Mouse (Mus musculus) midbrain, embryonic 10.5 days (tissue): ENCODE results near the gene Mapt. TPM values are rescaled to one million over a fixed set of nuclear protein-coding genes. Genes with fewer than 3 reads are reported as not detected.

Experiments
- DNase-seq: peaks from one replicate; pipeline ENCODE4 v3.0.0-alpha.2; 2017; ENCODE audit warnings: low spot score
- H3K27ac ChIP-seq: fragments of 300-500 bp; sonication (generic); replicated peaks from 2 replicates; pipeline ENCODE4 v1.5.1; 2016; ENCODE audit warnings: mild to moderate bottlenecking
- H3K27me3 ChIP-seq: fragments of 300-500 bp; sonication (generic); 2 replicates; pipeline ENCODE4 v1.6.1; 2016; ENCODE audit warnings: low read depth, mild to moderate bottlenecking; ENCODE audit not compliant: poor library complexity, severe bottlenecking
- H3K36me3 ChIP-seq: fragments of 300-500 bp; sonication (generic); 2 replicates; pipeline ENCODE4 v1.6.1; 2016; ENCODE audit warnings: mild to moderate bottlenecking, moderate library complexity
- H3K4me1 ChIP-seq: fragments of 300-500 bp; sonication (generic); 2 replicates; pipeline ENCODE4 v1.6.1; 2016
- H3K4me3 ChIP-seq: fragments of 300-500 bp; sonication (generic); 2 replicates; pipeline ENCODE4 v1.5.1; 2016; ENCODE audit warnings: mild to moderate bottlenecking, moderate library complexity
- H3K9me3 ChIP-seq: fragments of 300-500 bp; sonication (generic); replicated peaks from 2 replicates; pipeline ENCODE4 v1.6.1; 2016; ENCODE audit warnings: mild to moderate bottlenecking
- WGBS: fragments of 180-500 bp; shearing (Covaris S2); methylation state at CpG from one replicate; pipeline ENCODE4 v1.1.7; 2016; 5-methylcytosine and 5-hydroxymethylcytosine counted together
- polyA plus RNA-seq: library from polyadenylated mRNA; unstranded; fragments of >200 nt; fragmentation: Nextera tagmentation; extraction: Ambion mirVana; gene quantifications from 2 replicates; pipeline ENCODE4 v1.2.1, GENCODE M21; 2016

The Mapt gene
- polyA plus RNA-seq: 23.7 and 47.2 TPM in 2 replicates

GRCm38 (mm10) chr11:104231041-104231911 lies at the start of gene Mapt:
TSS of gene Mapt (plus strand) at chr11:104231390.
- Histone ChIP-seq H3K4me1 (peaks cover 53% of the 10 kb centered on the region), H3K27ac (peak within 1 kb of the TSS; percentile 91), H3K9me3 (no peaks in the 10 kb centered on the region), H3K36me3 (no peaks in the 10 kb centered on the region), H3K4me3 (peak within 1 kb of the TSS; percentile 73), H3K27me3 (peaks cover 67% of the 10 kb centered on the region)
- under 1% methylated on average over 82 of the region's 94 CpGs for WGBS
- DNase-seq: peak; percentile 91

GRCm38 (mm10) chr11:104182141-104182540 lies 49.0 kb upstream of the Mapt start:
- H3K9me3 ChIP-seq: no peaks in the 10 kb centered on the region
- DNase-seq: no peak
- no peak overlapping the region for H3K27ac ChIP-seq
- WGBS: 84% methylated on average over 3 of the region's 3 CpGs
- no peaks in the 10 kb centered on the region for H3K27me3 ChIP-seq
- peaks cover 5% of the 10 kb centered on the region; the same call in 1 of the 2 replicates for H3K4me1 ChIP-seq
- H3K36me3 ChIP-seq: no peaks in the 10 kb centered on the region
- no peak overlapping the region for H3K4me3 ChIP-seq

GRCm38 (mm10) chr11:104186135-104186836 lies 44.9 kb upstream of the Mapt start, which contains the start of gene Sppl2c:
TSS of gene Sppl2c (plus strand) at chr11:104186327.
- DNase-seq: no peak
- Histone ChIP-seq H3K4me3 (no peak within 1 kb of the TSS), H3K4me1 (no peaks in the 10 kb centered on the region), H3K9me3 (no peaks in the 10 kb centered on the region), H3K36me3 (no peaks in the 10 kb centered on the region), H3K27me3 (no peaks in the 10 kb centered on the region), H3K27ac (peak within 1 kb of the TSS; percentile 42; the same call in 1 of the 2 replicates)
- 93% methylated on average over 13 of the region's 13 CpGs for WGBS

- H3K4me3 ChIP-seq: no peak overlapping the region
- H3K36me3 ChIP-seq: no peaks in the 10 kb centered on the region
- no peaks in the 10 kb centered on the region for H3K27me3 ChIP-seq
- H3K9me3 ChIP-seq: no peaks in the 10 kb centered on the region
- H3K4me1 ChIP-seq: no peaks in the 10 kb centered on the region
- 91% methylated on average over 9 of the region's 9 CpGs for WGBS
- H3K27ac ChIP-seq: no peak overlapping the region
- DNase-seq: no peak
Observed at GRCm38 (mm10) chr11:104186837-104187150, 44.4 kb upstream of the Mapt start.

- Histone ChIP-seq H3K9me3 (no peaks in the 10 kb centered on the region), H3K27me3 (no peaks in the 10 kb centered on the region), H3K4me1 (no peaks in the 10 kb centered on the region), H3K4me3 (no peak overlapping the region), H3K27ac (no peak overlapping the region), H3K36me3 (no peaks in the 10 kb centered on the region)
- no peak for DNase-seq
- WGBS: 88% methylated on average over 10 of the region's 10 CpGs
Observed at GRCm38 (mm10) chr11:104187766-104188165, 43.4 kb upstream of the Mapt start.

GRCm38 (mm10) chr11:104190008-104190407 lies 41.2 kb upstream of the Mapt start:
- H3K4me3 ChIP-seq: no peak overlapping the region
- H3K27ac ChIP-seq: no peak overlapping the region
- DNase-seq: no peak
- H3K36me3 ChIP-seq: no peaks in the 10 kb centered on the region
- H3K27me3 ChIP-seq: no peaks in the 10 kb centered on the region
- no peaks in the 10 kb centered on the region for H3K4me1 ChIP-seq
- no peaks in the 10 kb centered on the region for H3K9me3 ChIP-seq
- 83% methylated on average over 2 of the region's 2 CpGs for WGBS

- no peak overlapping the region for H3K27ac ChIP-seq
- 81% methylated on average over 11 of the region's 11 CpGs for WGBS
- H3K27me3 ChIP-seq: peaks cover 15% of the 10 kb centered on the region; the same call in 1 of the 2 replicates
- no peaks in the 10 kb centered on the region for H3K9me3 ChIP-seq
- no peak overlapping the region for H3K4me3 ChIP-seq
- DNase-seq: no peak
- no peaks in the 10 kb centered on the region for H3K4me1 ChIP-seq
- H3K36me3 ChIP-seq: no peaks in the 10 kb centered on the region
Observed at GRCm38 (mm10) chr11:104195382-104195781, 35.8 kb upstream of the Mapt start.

GRCm38 (mm10) chr11:104195791-104196190 lies 35.4 kb upstream of the Mapt start:
- peaks cover 15% of the 10 kb centered on the region; the same call in 1 of the 2 replicates for H3K27me3 ChIP-seq
- H3K36me3 ChIP-seq: no peaks in the 10 kb centered on the region
- no peak overlapping the region for H3K4me3 ChIP-seq
- no peak overlapping the region for H3K27ac ChIP-seq
- no peaks in the 10 kb centered on the region for H3K9me3 ChIP-seq
- H3K4me1 ChIP-seq: no peaks in the 10 kb centered on the region
- WGBS: 10% methylated on average over 9 of the region's 9 CpGs
- peak; percentile 83 for DNase-seq

- Histone ChIP-seq H3K27me3 (peaks cover 15% of the 10 kb centered on the region; the same call in 1 of the 2 replicates), H3K4me1 (no peaks in the 10 kb centered on the region), H3K27ac (no peak overlapping the region), H3K4me3 (no peak overlapping the region), H3K9me3 (peaks cover 11% of the 10 kb centered on the region; the same call in 1 of the 2 replicates), H3K36me3 (no peaks in the 10 kb centered on the region)
- WGBS: 8% methylated on average over 10 of the region's 10 CpGs
- peak; percentile 28 for DNase-seq
Observed at GRCm38 (mm10) chr11:104197861-104198260, 33.3 kb upstream of the Mapt start.

GRCm38 (mm10) chr11:104203271-104203670 lies 27.9 kb upstream of the Mapt start:
- no peak overlapping the region for H3K27ac ChIP-seq
- no peaks in the 10 kb centered on the region for H3K4me1 ChIP-seq
- DNase-seq: no peak
- 82% methylated on average over 3 of the region's 3 CpGs for WGBS
- H3K36me3 ChIP-seq: no peaks in the 10 kb centered on the region
- H3K9me3 ChIP-seq: peaks cover 11% of the 10 kb centered on the region; the same call in 1 of the 2 replicates
- peaks cover 2% of the 10 kb centered on the region; the same call in 1 of the 2 replicates for H3K27me3 ChIP-seq
- no peak overlapping the region for H3K4me3 ChIP-seq

GRCm38 (mm10) chr11:104206573-104206972 lies 24.6 kb upstream of the Mapt start:
- WGBS: 91% methylated on average over 4 of the region's 4 CpGs
- no peaks in the 10 kb centered on the region for H3K4me1 ChIP-seq
- H3K27ac ChIP-seq: no peak overlapping the region
- H3K36me3 ChIP-seq: no peaks in the 10 kb centered on the region
- H3K27me3 ChIP-seq: no peaks in the 10 kb centered on the region
- peaks cover 10% of the 10 kb centered on the region; the same call in 1 of the 2 replicates for H3K9me3 ChIP-seq
- no peak overlapping the region for H3K4me3 ChIP-seq
- no peak for DNase-seq

GRCm38 (mm10) chr11:104209041-104209440 lies 22.1 kb upstream of the Mapt start:
- DNase-seq: no peak
- no peak overlapping the region for H3K4me3 ChIP-seq
- H3K36me3 ChIP-seq: no peaks in the 10 kb centered on the region
- H3K4me1 ChIP-seq: no peaks in the 10 kb centered on the region
- 80% methylated on average over 3 of the region's 3 CpGs for WGBS
- no peaks in the 10 kb centered on the region for H3K9me3 ChIP-seq
- H3K27me3 ChIP-seq: no peaks in the 10 kb centered on the region
- no peak overlapping the region for H3K27ac ChIP-seq

- no peak for DNase-seq
- Histone ChIP-seq H3K27me3 (no peaks in the 10 kb centered on the region), H3K36me3 (no peaks in the 10 kb centered on the region), H3K4me1 (no peaks in the 10 kb centered on the region), H3K27ac (no peak overlapping the region), H3K9me3 (no peaks in the 10 kb centered on the region), H3K4me3 (no peak overlapping the region)
- WGBS: 88% methylated on average over 6 of the region's 6 CpGs
Observed at GRCm38 (mm10) chr11:104211251-104211650, 19.9 kb upstream of the Mapt start.
